Mouse (Mus musculus) embryonic fibroblast, embryonic 13.5 days (primary cell): ENCODE data around the gene Arhgap24.

Experiments
- CTCF ChIP-seq: IDR thresholded peaks from 2 replicates; pipeline ENCODE4 v1.5.1; 2011; ENCODE audit warnings: mild to moderate bottlenecking, control low read depth, low read length, moderate library complexity, borderline replicate concordance; ENCODE audit not compliant: insufficient read depth
- POLR2A ChIP-seq: IDR thresholded peaks from 2 replicates; pipeline ENCODE4 v1.6.1; 2011; ENCODE audit warnings: low read depth, mild to moderate bottlenecking, control low read depth, low read length, moderate library complexity

GRCm38 (mm10) chr5:102436581-102436980, 44.6 kb upstream of the Arhgap24 start:
- TF ChIP-seq CTCF (no peak), POLR2A (no peak)
